Mouse (Mus musculus): ENCODE results near the gene A630001G21Rik. TPM values are rescaled to one million over a fixed set of nuclear protein-coding genes. Genes with fewer than 3 reads are reported as not detected.

A630001G21Rik gene
- total RNA-seq, 4 experiments from 2014 or later: 0.22 to 1.3 (median 0.34) TPM

DNA sequence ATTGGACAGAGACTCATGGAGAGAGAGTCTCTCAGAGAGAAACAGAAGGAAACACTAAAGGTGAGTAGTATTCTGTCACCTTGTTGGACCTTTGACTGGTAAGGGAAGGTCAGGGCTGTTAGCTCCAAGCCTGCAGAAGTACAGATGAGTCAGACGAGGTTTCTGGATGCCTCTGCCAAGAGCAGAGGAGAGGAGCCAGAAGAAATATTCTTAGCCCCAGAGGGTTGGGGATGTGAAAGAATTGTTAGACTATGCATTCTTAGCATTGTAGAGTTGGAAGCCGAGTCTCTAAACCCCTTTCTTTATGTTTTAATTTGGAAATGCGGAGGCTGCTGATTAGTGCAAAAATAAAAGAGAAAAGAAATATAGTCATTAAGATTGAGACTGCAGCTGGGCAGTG, 6.5 kb downstream of the A630001G21Rik start:
- DNase-seq (ENCODE audit: low spot score): no peak

GRCm38 (mm10) chr1:85767754-85768153, 10.7 kb downstream of the A630001G21Rik start:
- no peak for DNase-seq (ENCODE audit: low spot score)

DNA sequence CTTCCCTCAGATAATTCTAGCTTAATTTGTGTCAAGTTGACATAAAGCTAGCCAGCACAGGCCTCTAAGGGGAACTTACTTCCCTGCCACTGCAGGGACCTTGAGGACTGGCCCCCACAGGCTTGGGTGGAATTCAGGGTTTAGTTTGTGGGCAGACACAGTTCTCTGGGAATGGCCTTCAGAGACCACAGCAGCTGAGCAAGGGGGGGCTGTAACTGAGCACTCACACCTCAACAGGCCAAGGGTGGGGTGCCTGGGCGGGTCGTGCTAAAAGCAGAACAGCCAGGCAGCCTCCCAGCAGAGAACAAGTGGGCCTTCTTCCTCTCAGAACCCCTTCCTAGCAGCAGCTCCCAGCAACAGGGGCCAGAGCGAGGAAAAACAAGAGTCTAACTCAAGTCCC, 12.3 kb downstream of the A630001G21Rik start:
- no peak for DNase-seq (ENCODE audit: low spot score)

DNA sequence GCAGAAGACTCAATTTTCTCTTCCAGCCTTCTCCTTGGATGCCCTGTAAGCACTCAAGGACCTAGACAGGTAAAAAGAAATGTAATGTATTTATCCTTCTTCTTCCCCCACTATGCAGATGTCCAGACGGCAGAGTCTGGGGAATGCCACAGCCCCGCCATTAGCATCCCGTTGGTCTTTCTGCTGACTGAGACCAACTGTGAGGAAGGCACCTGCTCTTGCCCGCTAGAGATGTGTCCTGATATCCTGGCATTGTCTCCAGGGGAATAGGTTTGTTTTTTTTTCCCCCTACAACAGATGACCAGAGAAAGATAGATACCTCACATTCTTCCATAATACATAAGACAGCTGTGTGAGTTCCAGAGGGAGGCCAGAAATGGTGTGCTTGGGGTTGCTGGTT, 14.2 kb downstream of the A630001G21Rik start:
- no peak for DNase-seq (ENCODE audit: low spot score)

GRCm38 (mm10) chr1:85763386-85763785, 15.1 kb downstream of the A630001G21Rik start:
- DNase-seq (ENCODE audit: low spot score): no peak

DNA sequence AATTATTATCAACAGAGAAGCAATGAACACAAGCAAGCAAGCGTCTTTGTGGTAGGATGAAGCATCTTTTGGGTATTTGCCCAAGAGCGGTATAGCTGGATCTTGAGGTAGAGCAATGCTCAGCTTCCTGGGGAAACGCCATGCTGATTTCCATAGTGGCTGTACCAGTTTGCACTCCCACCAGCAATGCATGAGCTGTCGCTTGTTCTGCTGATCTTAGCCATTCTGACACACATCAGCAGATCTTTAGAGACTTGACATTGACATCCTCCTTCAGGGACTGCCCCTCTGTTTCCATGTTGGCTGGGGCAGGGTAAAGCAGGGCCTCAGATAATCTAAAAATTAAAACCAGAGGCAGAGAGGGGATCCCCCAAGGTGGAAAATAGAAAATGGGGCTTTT, 16.8 kb downstream of the A630001G21Rik start:
- DNase-seq (ENCODE audit: low spot score): no peak

- DNase-seq (ENCODE audit: low spot score): no peak
Observed at GRCm38 (mm10) chr1:85758969-85759293, 19.5 kb downstream of the A630001G21Rik start.

- DNase-seq (ENCODE audit: low spot score): peak; percentile 40
Observed at GRCm38 (mm10) chr1:85758231-85758968, 20.0 kb downstream of the A630001G21Rik start.

- DNase-seq (ENCODE audit: low spot score): no peak
Observed at GRCm38 (mm10) chr1:85757531-85758230, 20.8 kb downstream of the A630001G21Rik start.

DNA sequence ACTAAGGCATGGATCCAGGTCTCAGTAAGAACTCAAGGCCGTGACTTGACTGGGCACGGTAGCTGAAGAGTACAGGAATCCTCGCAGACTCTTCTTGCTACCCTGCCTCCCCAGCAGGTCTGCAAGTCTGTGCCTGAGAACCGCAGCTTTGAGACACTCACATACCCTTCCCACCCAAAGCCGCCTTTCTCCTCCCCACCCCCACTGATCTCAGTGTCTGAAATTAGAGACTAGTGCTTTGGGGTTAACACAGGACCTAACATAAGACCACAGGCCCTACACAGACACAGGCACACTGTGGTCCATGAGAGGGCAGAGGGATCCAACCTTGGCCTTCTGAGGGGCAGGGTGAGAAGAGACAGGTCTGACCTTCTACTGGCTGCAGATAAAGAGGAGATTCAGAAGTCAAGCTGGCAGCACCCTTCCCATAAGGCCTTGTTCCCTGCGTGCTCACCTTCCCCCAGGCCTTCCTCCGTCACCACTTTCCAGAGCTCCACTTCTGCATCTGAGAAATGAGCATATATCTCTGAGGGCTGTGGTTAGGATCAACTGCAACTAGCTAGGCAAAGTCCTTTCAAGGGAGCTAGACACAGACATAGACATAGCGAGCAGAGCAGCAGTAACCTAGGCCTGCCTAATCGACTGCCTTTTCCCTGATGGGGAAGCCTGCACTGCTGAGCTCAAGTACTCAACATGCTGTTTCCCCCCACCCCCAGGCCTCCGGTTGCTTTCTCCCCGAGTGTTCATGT, 26.3 kb downstream of the A630001G21Rik start:
- DNase-seq (ENCODE audit: low spot score): no peak

DNA sequence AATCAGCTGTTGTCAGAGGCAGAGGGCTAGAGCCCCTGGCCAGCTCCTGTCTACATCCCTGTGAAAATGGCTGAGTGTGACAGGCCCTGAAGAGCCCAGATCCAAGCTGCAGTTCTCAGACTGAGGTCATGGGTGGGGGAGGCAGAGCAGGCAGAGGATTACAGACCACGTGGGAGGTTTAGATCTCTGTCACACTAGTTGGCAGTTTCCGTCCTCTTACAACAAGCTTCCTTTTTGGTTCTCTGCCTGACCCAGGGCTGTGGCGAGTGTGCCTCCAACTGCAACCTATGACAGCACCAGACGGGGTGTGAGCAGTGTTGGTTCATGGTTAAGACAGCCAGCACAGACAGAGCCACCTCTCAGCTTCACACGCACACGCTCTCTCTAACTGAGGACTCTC, 26.9 kb downstream of the A630001G21Rik start:
- peak; percentile 49 for DNase-seq (ENCODE audit: low spot score)

- no peak for DNase-seq (ENCODE audit: low spot score)
Observed at GRCm38 (mm10) chr1:85750650-85751049, 27.8 kb downstream of the A630001G21Rik start.

DNA sequence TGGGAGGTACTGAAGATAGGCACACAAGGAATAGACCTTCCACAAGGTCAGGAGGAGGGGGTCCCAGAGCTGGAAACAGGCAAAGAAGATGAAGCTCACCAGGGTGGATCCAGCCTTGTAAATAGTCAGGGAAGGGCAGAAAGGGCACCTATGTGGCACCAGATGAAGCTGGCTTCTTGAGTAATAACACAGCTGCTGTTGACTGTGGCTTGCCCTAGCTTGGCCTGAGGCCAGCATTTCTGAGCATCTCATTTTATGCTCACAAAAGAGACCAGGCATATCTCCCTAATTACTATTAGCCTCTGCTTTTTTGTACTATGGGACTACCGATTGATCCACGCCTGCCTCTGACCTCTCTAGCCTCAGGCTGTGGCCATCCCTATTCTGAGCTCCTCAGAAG, 28.6 kb downstream of the A630001G21Rik start:
- DNase-seq (ENCODE audit: low spot score): no peak

DNA sequence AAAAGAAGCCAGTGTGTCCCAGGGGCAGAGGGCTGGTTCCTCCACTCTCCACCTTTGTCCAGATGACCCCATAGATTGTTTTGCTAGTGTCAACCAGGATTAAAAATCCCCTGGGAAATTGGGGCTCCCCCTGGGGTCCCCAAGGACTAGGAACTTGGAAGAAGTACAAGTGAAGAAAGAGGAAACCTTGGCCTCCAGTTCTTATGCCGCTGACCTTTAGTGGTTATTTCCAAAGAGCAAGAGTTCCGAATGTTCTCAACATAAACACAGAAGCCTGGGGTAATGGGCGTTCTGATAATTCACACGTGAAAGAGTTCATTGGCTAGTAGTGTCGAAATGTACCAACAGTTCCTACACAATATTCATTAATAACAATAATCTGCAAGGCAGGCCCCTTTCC, 31.9 kb downstream of the A630001G21Rik start:
- no peak for DNase-seq (ENCODE audit: low spot score)

DNA sequence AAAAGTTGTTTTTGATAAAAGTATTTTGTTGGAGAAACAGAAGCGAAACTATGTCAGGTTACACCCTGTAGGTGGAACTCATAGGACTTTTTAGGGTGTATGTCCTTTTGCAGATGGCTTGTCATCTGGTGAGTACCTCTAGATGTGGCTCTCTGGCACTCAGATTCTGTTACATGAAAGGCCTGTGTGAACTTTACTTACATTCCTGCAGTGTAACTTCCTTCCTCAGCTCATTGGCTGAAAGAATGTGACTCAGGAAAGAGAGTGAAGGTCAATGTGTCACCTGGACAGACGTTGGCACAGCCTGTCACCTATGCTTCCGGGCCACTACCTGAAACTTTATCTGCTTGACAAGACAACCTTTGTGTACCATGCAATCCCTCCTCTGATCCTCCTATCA, 33.9 kb downstream of the A630001G21Rik start:
- DNase-seq (ENCODE audit: low spot score): no peak

GRCm38 (mm10) chr1:85742916-85743505, 35.4 kb downstream of the A630001G21Rik start:
- DNase-seq (ENCODE audit: low spot score): no peak

- DNase-seq (ENCODE audit: low spot score): no peak
Observed at GRCm38 (mm10) chr1:85742333-85742732, 36.1 kb downstream of the A630001G21Rik start.

GRCm38 (mm10) chr1:85740923-85741322, 37.5 kb downstream of the A630001G21Rik start:
- no peak for DNase-seq (ENCODE audit: low spot score)

- no peak for DNase-seq (ENCODE audit: low spot score)
Observed at GRCm38 (mm10) chr1:85739819-85740218, 38.6 kb downstream of the A630001G21Rik start.

DNA sequence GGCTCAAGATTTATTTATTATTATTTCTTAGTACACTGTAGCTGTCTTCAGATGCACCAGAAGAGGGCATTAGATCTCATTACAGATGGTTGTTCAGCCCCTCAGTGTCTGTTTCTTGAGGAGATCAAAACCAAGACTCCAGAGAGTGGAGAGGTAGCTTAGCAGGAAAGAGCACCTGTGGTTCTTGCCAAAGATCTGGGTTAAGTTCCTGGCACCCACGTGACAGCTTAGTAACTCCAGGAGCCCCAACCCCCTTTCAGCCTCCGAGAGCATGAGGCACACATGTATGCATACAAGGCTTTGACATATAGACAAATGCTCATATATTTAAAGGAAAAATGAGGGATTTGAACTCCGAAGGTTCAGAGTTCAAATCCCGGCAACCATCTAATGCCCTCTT, 39.4 kb downstream of the A630001G21Rik start:
- no peak for DNase-seq (ENCODE audit: low spot score)

DNA sequence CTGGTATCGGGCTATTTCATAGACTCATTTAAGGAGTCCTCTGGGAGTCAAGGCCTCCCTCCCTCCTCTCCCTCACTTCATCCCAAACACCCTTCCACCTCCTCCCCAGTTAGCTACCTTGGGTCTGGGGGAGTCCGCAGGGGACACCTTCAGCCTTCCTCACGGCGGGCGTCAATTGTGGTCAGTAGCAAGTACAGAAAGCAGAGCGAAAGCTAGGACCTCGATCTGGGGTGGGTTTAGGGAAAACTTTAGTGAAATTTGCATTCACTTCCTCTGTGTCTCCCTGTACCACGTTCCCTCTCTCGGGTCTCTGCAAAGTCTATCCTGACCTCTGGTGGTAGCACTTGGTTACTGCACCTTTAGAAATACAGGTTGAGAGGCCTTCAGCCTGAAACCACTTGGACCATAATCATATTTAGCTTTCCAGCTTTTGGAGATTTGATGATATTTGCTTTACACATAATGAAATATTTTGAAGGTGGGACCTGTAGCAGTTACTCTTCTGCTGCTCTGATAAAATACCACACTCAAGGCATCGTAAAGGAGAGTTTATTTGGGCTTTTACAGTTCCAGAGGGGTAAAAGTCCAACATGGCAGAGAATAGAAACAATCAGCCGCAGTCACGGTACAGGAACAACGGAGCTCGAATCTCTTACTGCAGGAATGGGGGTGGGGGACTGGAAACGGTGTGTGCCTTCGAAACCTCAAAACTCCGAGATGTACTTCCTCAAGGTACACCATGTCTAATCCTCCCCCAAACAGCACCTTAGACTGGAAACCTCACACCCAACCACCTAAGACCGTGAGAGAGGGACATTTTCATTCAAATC, 41.9 kb downstream of the A630001G21Rik start:
- DNase-seq (ENCODE audit: low spot score): peak; percentile 83
